Mouse (Mus musculus): ENCODE measurements around the gene Inpp4b. TPM values are rescaled to one million over a fixed set of nuclear protein-coding genes. Genes with fewer than 3 reads are reported as not detected.

Gene Inpp4b
- polyA plus RNA-seq, 1 experiment = 0.41 TPM

DNA sequence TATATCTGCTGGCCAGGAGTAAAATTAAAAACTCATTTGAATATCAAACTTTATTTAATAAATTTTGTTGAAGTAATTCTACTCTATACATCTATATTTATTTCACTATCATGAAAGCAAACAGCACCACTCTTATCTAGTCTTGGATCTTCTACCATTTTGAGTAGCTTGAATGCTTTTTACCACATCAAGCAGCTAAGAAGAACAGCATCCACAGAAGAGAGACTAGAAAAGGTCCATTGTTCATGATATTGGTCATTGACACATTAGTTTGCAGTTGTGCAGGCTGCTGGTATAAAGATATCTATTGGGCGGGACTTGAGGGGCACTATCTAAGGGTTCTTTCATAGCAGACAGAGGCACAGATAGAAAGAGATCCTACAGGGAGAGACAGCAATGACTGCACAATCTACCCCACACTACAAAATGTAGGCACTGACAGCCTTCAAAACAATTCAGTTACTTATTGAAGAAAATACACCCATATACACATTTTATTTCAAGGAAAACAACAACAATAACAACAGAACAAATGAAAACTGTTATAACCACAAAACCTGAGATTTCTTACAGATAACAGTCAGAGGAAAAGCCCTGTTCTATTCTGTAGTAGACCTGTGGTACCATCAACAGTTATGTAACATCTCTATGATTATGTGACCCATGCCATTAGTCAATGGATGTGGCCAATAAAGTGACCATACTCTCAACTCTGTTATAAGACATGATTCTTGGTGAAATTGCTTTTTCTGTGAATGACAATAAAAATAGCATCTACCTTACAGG lies 230.2 kb downstream of the Inpp4b start:
- Histone ChIP-seq H3K36me3 (ENCODE audit: control insufficient read depth, insufficient read depth, low read length) (no peaks in the 10 kb centered on the region), H3K4me3 (ENCODE audit: low read depth, low read length) (no peak overlapping the region), H3K27me3 (ENCODE audit: control insufficient read depth, insufficient read depth, low read length) (no peaks in the 10 kb centered on the region), H3K4me1 (ENCODE audit: control insufficient read depth, insufficient read depth, insufficient read length, low read length) (no peaks in the 10 kb centered on the region), H3K27ac (ENCODE audit: insufficient read depth, low read depth, low read length) (no peak overlapping the region)
- TF ChIP-seq POLR2A (IDR thresholded peaks at IDR 0.05; ENCODE audit: low read depth, low read length) (no peak), CTCF (IDR thresholded peaks at IDR 0.05; ENCODE audit: extremely low read depth, insufficient read length, insufficient replicate concordance, low read depth, low read length) (no peak)
- 77% methylated on average over 1 of the region's 1 CpGs for WGBS

DNA sequence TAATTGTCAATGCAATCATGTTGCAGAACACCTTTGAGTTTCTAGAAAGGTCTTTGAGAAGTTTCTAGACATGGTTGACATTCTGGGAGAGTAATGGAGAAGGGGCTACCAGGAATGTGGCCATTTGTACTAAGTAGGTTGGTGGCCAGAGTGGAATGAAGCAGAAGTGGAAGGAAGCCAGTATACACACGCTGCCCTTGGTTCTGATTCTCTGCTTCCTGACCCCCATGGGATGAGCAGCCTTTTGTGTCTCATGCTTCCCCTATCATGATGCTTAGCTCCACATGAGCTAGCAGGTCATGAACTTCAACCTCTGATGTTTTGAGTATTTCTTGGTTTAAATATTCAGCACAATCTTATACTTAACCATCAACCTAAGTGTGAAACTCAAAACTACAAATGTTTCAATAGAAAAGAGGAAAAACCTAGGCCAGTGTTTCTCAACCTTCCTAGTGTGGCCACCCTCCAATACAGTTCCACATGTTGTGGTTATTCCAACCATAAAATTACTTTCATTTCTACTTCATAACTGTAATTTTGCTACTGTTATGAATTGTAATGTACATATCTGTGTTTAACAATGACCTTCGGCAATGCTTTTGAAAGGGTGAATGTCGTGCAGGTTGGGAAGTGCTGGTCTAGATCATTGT lies 233.0 kb downstream of the Inpp4b start:
- H3K4me1 ChIP-seq (ENCODE audit: control insufficient read depth, insufficient read depth, insufficient read length, low read length) = no peaks in the 10 kb centered on the region
- H3K27ac ChIP-seq (ENCODE audit: insufficient read depth, low read depth, low read length) = no peak overlapping the region
- H3K27me3 ChIP-seq (ENCODE audit: control insufficient read depth, insufficient read depth, low read length) = no peaks in the 10 kb centered on the region
- no peak overlapping the region for H3K4me3 ChIP-seq (ENCODE audit: low read depth, low read length)
- 84% methylated on average over 3 of the region's 3 CpGs for WGBS
- no peak for TF ChIP-seq CTCF (IDR thresholded peaks at IDR 0.05; ENCODE audit: extremely low read depth, insufficient read length, insufficient replicate concordance, low read depth, low read length)
- TF ChIP-seq POLR2A (IDR thresholded peaks at IDR 0.05; ENCODE audit: low read depth, low read length) = no peak
- H3K36me3 ChIP-seq (ENCODE audit: control insufficient read depth, insufficient read depth, low read length) = no peaks in the 10 kb centered on the region

DNA sequence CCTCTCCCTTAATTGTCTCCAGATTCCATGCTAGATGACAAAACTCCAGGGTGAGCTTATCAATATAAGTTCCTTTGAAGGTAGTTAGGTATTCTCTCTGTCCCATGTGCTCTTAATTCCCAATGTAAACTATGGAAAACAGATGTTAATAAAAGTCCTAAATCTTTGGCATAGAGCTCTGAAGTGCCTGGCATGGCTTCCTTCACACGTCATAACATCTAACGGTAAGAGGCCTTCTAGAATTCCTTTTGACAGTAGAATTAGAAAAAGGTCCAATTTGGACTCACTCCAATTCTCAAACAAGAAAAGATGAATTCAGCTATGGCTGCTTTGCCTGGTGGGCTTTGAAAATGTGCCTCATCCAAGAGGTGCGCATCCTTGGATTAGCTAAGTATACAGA lies 236.6 kb downstream of the Inpp4b start:
- H3K4me3 ChIP-seq (ENCODE audit: low read depth, low read length) = no peak overlapping the region
- H3K27ac ChIP-seq (ENCODE audit: insufficient read depth, low read depth, low read length) = no peak overlapping the region
- H3K36me3 ChIP-seq (ENCODE audit: control insufficient read depth, insufficient read depth, low read length) = no peaks in the 10 kb centered on the region
- H3K27me3 ChIP-seq (ENCODE audit: control insufficient read depth, insufficient read depth, low read length) = no peaks in the 10 kb centered on the region
- WGBS = 81% methylated on average over 3 of the region's 3 CpGs
- TF ChIP-seq POLR2A (IDR thresholded peaks at IDR 0.05; ENCODE audit: low read depth, low read length) (no peak), CTCF (IDR thresholded peaks at IDR 0.05; ENCODE audit: extremely low read depth, insufficient read length, insufficient replicate concordance, low read depth, low read length) (no peak)
- no peaks in the 10 kb centered on the region for H3K4me1 ChIP-seq (ENCODE audit: control insufficient read depth, insufficient read depth, insufficient read length, low read length)

DNA sequence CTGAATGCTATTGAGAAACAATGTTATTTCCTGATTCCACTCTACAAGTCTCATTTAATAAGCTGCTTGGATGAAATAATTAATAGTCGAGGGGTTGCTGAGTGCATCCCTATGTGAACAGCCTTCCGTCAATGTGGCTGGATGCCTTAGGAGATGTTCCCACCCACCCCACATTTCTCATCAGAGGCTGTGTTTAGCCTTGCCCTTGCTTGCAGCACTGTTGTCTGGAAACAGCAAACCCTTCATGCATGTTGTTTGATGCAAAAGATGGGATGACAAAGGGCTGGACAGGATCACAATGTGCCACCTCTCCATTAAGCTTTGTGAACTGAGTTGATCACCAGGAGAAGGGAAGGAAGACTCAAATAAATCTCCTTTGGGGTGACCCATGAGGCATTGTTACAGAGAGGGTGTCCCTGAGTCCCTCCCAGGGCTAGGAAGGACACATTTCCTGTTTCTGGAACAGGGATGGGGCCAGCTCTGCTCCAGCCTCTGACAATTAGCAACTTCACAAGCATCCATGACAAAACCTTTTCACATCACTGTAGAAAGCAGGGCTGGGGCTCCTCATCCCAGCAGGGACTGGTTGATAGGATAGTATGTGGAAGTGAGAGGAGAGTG lies 239.6 kb downstream of the Inpp4b start:
- Histone ChIP-seq H3K4me3 (ENCODE audit: low read depth, low read length) (no peak overlapping the region), H3K4me1 (ENCODE audit: control insufficient read depth, insufficient read depth, insufficient read length, low read length) (no peaks in the 10 kb centered on the region), H3K36me3 (ENCODE audit: control insufficient read depth, insufficient read depth, low read length) (no peaks in the 10 kb centered on the region), H3K27ac (ENCODE audit: insufficient read depth, low read depth, low read length) (no peak overlapping the region), H3K27me3 (ENCODE audit: control insufficient read depth, insufficient read depth, low read length) (no peaks in the 10 kb centered on the region)
- no peak for TF ChIP-seq CTCF (IDR thresholded peaks at IDR 0.05; ENCODE audit: extremely low read depth, insufficient read length, insufficient replicate concordance, low read depth, low read length)
- TF ChIP-seq POLR2A (IDR thresholded peaks at IDR 0.05; ENCODE audit: low read depth, low read length) = no peak
- WGBS = 70% methylated on average over 2 of the region's 2 CpGs

DNA sequence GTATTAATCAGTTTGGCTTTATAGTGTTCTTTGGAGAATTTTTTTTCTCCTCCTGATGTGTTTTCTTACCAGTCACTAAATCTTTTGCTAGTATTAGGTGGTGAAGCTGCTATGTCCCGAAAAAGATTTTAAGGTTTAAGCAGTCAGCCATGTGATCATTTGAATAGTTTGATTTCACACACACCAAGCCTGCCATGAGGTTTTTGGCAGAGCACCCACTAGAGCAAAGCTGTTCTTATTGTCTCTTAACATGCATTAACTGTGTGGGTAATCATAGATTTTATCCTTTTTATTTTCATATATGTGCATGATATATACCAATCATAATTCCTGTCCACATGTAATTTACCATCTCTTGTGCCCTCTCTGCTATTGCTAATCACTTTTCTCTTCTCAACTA lies 240.6 kb downstream of the Inpp4b start:
- no peaks in the 10 kb centered on the region for H3K36me3 ChIP-seq (ENCODE audit: control insufficient read depth, insufficient read depth, low read length)
- no peaks in the 10 kb centered on the region for H3K27me3 ChIP-seq (ENCODE audit: control insufficient read depth, insufficient read depth, low read length)
- no peaks in the 10 kb centered on the region for H3K4me1 ChIP-seq (ENCODE audit: control insufficient read depth, insufficient read depth, insufficient read length, low read length)
- TF ChIP-seq POLR2A (IDR thresholded peaks at IDR 0.05; ENCODE audit: low read depth, low read length) = no peak
- TF ChIP-seq CTCF (IDR thresholded peaks at IDR 0.05; ENCODE audit: extremely low read depth, insufficient read length, insufficient replicate concordance, low read depth, low read length) = no peak
- no peak overlapping the region for H3K4me3 ChIP-seq (ENCODE audit: low read depth, low read length)
- WGBS = 80% methylated on average over 1 of the region's 1 CpGs
- no peak overlapping the region for H3K27ac ChIP-seq (ENCODE audit: insufficient read depth, low read depth, low read length)

DNA sequence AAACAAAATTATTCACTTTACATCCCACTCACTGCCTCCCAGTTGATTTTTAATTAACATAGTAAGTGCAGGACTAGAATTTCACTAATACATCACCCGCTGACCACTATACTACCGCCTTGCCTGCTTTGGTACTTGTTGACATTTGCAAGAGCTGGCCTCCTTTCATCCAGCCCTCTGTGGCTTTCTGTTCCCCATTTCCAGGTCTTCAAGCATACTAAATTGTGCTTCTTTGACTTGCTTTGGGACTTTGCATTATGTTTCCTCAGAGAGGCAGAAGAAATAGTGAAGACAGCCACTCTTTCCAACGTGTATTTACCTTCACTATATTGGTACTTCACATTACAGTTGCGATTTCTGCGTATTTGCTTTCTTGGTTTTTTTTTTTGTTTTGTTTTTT lies 244.4 kb downstream of the Inpp4b start:
- H3K27me3 ChIP-seq (ENCODE audit: control insufficient read depth, insufficient read depth, low read length) = no peaks in the 10 kb centered on the region
- no peaks in the 10 kb centered on the region for H3K36me3 ChIP-seq (ENCODE audit: control insufficient read depth, insufficient read depth, low read length)
- 83% methylated on average over 5 of the region's 5 CpGs for WGBS
- no peak overlapping the region for H3K4me3 ChIP-seq (ENCODE audit: low read depth, low read length)
- H3K27ac ChIP-seq (ENCODE audit: insufficient read depth, low read depth, low read length) = no peak overlapping the region
- no peaks in the 10 kb centered on the region for H3K4me1 ChIP-seq (ENCODE audit: control insufficient read depth, insufficient read depth, insufficient read length, low read length)
- TF ChIP-seq CTCF (IDR thresholded peaks at IDR 0.05; ENCODE audit: extremely low read depth, insufficient read length, insufficient replicate concordance, low read depth, low read length) (no peak), POLR2A (IDR thresholded peaks at IDR 0.05; ENCODE audit: low read depth, low read length) (no peak)

DNA sequence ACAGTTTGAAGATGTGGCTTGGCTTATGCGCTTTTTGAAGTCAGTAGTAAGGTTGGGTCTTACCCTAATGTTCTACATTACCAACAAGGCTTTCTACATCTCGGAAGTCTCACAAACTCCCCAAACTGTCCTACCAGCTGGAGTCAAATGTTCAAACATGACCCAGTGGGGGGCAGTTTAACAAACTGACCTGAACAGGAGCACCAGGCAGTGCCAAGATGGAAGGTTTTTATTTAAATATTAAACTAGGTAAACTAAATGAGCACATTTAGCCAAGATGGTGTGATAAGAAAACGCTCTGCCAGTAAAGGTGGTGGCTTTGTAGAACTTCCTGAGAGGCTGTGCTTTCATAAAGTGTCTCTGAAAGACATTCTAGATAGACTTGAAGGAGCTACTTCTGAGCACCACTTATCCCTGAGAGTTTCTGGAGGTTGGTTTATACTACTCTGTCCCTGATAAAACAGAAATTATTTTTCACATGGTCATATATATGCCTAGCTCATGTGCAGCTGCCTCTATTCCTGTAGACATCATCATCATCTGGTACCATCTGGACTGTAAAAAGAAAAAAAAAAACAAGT lies 251.9 kb downstream of the Inpp4b start:
- Histone ChIP-seq H3K4me3 (ENCODE audit: low read depth, low read length) (no peak overlapping the region), H3K27ac (ENCODE audit: insufficient read depth, low read depth, low read length) (no peak overlapping the region), H3K4me1 (ENCODE audit: control insufficient read depth, insufficient read depth, insufficient read length, low read length) (no peaks in the 10 kb centered on the region), H3K27me3 (ENCODE audit: control insufficient read depth, insufficient read depth, low read length) (no peaks in the 10 kb centered on the region), H3K36me3 (ENCODE audit: control insufficient read depth, insufficient read depth, low read length) (no peaks in the 10 kb centered on the region)
- 64% methylated on average over 3 of the region's 3 CpGs for WGBS
- TF ChIP-seq CTCF (IDR thresholded peaks at IDR 0.05; ENCODE audit: extremely low read depth, insufficient read length, insufficient replicate concordance, low read depth, low read length) (no peak), POLR2A (IDR thresholded peaks at IDR 0.05; ENCODE audit: low read depth, low read length) (no peak)

Measured in small intestine, adult 2 months (tissue).